Mouse (Mus musculus): Measurements from ENCODE around the gene Dbnl. TPM values are rescaled to one million over a fixed set of nuclear protein-coding genes. Genes with fewer than 3 reads are reported as not detected.

Dbnl gene
- polyA plus RNA-seq, 1 experiment from 2014 or later = 148 TPM

DNA sequence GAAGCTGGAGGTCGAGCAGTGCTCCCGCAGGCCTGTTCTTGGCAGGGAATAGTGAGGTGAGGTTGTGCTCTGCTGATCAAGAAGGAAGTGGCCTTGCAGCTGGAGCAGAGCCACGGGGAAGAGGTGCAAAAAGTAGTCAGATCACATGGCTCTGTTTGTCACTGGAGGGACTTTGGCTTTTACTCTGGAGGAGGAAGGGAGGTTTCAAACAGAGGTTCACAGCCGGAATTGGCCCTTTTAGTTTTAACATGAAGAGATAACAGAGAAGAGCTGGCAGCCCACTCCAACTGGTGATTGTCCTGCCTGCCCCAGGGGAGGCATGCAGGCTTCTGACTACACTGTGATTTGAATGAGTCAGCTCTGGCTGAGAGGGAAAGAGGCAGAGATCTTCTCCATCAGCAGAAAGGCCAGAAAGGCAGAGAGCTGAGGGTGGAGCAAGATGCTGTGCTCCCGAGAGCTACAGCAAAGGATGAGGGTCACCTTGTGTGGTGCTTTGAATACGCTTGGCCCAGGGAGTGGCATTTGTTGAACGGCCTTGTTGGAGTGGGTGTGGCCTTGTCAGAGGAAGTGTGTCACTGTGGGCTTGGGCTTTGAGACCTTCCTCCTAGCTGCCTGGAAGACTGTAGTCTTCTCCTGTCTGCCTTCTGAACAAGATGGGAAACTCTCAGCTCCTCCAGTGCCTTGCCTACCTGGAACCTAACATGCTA, 58.5 kb downstream of the Dbnl start:
- WGBS = 77% methylated on average over 7 of the region's 7 CpGs
- Histone ChIP-seq H3K27me3 (no peaks in the 10 kb centered on the region), H3K4me2 (replicated peaks) (no peak overlapping the region), H3K9me3 (no peaks in the 10 kb centered on the region), H3K4me3 (no peak overlapping the region), H3K4me1 (no peaks in the 10 kb centered on the region; the same call in 1 of the 2 replicates), H3K9ac (replicated peaks) (no peak overlapping the region), H3K36me3 (no peaks in the 10 kb centered on the region), H3K27ac (replicated peaks) (no peak overlapping the region)
- no peak for ATAC-seq (ENCODE audit: low FRiP score, low read depth)

DNA sequence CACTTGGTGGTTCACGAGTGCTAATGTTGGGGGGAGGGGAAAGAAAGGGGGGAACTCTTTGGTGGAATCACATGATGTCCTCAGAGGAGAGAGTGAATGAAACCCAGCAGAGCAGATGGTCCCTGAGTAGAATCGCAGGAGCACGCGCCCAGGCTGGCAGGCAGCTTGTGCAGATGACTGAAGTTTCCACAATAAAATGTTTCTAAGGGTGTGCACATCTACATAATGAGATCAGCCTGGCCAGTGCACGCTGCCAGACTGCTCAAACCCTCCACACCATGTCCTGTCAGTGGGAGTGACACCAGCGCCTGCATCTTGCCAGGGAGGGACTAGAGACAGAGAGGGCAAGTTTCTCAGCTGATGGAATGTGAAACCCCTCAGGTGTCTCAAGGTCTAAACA, 60.5 kb downstream of the Dbnl start:
- no peak overlapping the region for H3K27ac ChIP-seq (replicated peaks)
- peak; percentile 30; the same call in 1 of the 2 replicates for ATAC-seq (ENCODE audit: low FRiP score, low read depth)
- H3K9me3 ChIP-seq = no peaks in the 10 kb centered on the region
- 54% methylated on average over 6 of the region's 6 CpGs for WGBS
- H3K4me1 ChIP-seq = no peaks in the 10 kb centered on the region; the same call in 1 of the 2 replicates
- no peaks in the 10 kb centered on the region for H3K27me3 ChIP-seq
- H3K4me2 ChIP-seq (replicated peaks) = no peak overlapping the region
- no peak overlapping the region for H3K4me3 ChIP-seq
- no peaks in the 10 kb centered on the region for H3K36me3 ChIP-seq
- no peak overlapping the region for H3K9ac ChIP-seq (replicated peaks)

DNA sequence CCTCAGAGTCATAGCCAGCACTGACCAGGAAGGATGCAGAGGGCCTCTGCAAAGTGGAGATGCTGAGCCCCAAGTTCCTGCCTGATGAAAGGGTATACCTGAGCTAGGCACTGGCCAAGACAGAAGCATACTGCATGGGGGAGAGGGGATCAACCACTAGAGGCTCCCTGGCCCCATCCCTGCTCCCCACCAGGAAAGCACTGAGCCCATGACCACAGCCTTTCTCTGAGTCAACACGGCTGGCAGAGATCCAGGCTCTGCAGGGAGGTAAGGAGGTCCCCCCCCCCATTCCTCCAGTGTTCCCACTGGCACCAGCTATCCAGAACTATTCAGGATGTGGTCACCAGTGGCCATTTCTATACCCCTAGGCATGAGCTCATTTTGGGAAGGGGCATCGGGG, 61.0 kb downstream of the Dbnl start:
- ATAC-seq (ENCODE audit: low FRiP score, low read depth) = no peak
- no peak overlapping the region for H3K27ac ChIP-seq (replicated peaks)
- WGBS = 75% methylated on average over 2 of the region's 2 CpGs

DNA sequence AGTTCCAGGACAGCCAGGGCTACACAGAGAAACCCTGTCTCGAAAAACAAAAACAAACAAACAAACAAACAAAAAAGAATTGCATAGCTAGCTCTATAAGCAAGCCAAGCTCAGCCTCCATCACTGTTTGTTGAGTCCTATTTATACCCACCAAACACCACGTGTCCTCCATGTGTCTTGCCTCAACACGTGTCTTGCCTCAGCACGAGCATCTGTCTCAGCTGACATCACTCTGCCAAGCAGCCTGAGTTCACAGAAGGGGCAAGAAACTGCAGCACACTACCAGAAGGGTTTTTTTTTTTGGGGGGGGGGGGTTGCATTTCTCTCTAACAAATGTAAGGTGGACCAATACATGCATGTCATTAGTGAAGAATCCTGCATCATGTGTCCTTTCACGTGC, 62.2 kb downstream of the Dbnl start:
- Histone ChIP-seq H3K4me3 (no peak overlapping the region), H3K4me2 (replicated peaks) (no peak overlapping the region), H3K27me3 (no peaks in the 10 kb centered on the region), H3K27ac (replicated peaks) (no peak overlapping the region), H3K9me3 (no peaks in the 10 kb centered on the region), H3K4me1 (no peaks in the 10 kb centered on the region; the same call in 1 of the 2 replicates), H3K9ac (replicated peaks) (no peak overlapping the region), H3K36me3 (no peaks in the 10 kb centered on the region)
- 80% methylated on average over 5 of the region's 5 CpGs for WGBS
- no peak for ATAC-seq (ENCODE audit: low FRiP score, low read depth)

More for the DNA sequence above, 61.0 kb downstream of the Dbnl start:
- no peak overlapping the region for H3K4me3 ChIP-seq
- H3K27me3 ChIP-seq = no peaks in the 10 kb centered on the region
- no peak overlapping the region for H3K9ac ChIP-seq (replicated peaks)
- H3K4me2 ChIP-seq (replicated peaks) = no peak overlapping the region
- H3K36me3 ChIP-seq = no peaks in the 10 kb centered on the region
- H3K9me3 ChIP-seq = no peaks in the 10 kb centered on the region
- no peaks in the 10 kb centered on the region; the same call in 1 of the 2 replicates for H3K4me1 ChIP-seq

Other genes with a start within 250 kb of the Dbnl start
- 25.8 and 29.6 TPM in 2 replicates for gene Ccdc117, start 246.3 kb upstream of the Dbnl start, polyA plus RNA-seq (2016; fragmentation: Nextera tagmentation; extraction: Ambion mirVana)
- gene Ankrd36, start 218.8 kb upstream of the Dbnl start, polyA plus RNA-seq (2016; fragmentation: Nextera tagmentation; extraction: Ambion mirVana) = 0.20 TPM in 1 of 2 replicates, not detected in the other
- gene Mrps24, start 72.8 kb upstream of the Dbnl start, polyA plus RNA-seq (2016; fragmentation: Nextera tagmentation; extraction: Ambion mirVana) = 154 and 158 TPM in 2 replicates
- gene Urgcp, start 26.1 kb upstream of the Dbnl start, polyA plus RNA-seq (2016; fragmentation: Nextera tagmentation; extraction: Ambion mirVana) = 25.1 and 25.8 TPM in 2 replicates
- 3.2 and 5.5 TPM in 2 replicates for gene Pgam2, start 15.2 kb downstream of the Dbnl start, polyA plus RNA-seq (2016; fragmentation: Nextera tagmentation; extraction: Ambion mirVana)
- gene Polm, start 49.5 kb downstream of the Dbnl start, polyA plus RNA-seq (2016; fragmentation: Nextera tagmentation; extraction: Ambion mirVana) = 9.1 and 9.3 TPM in 2 replicates
- gene Aebp1, start 73.5 kb downstream of the Dbnl start, polyA plus RNA-seq (2016; fragmentation: Nextera tagmentation; extraction: Ambion mirVana) = 33.1 and 51.5 TPM in 2 replicates
- gene Pold2, start 89.8 kb downstream of the Dbnl start, polyA plus RNA-seq (2016; fragmentation: Nextera tagmentation; extraction: Ambion mirVana) = 90.8 and 91.9 TPM in 2 replicates
- 1.2 and 1.4 TPM in 2 replicates for gene Myl7, start 110.3 kb downstream of the Dbnl start, polyA plus RNA-seq (2016; fragmentation: Nextera tagmentation; extraction: Ambion mirVana)
- gene Gck, start 161.6 kb downstream of the Dbnl start, polyA plus RNA-seq (2016; fragmentation: Nextera tagmentation; extraction: Ambion mirVana) = 2.6 and 3.0 TPM in 2 replicates
- 57.9 and 59.1 TPM in 2 replicates for gene Ykt6, start 167.2 kb downstream of the Dbnl start, polyA plus RNA-seq (2016; fragmentation: Nextera tagmentation; extraction: Ambion mirVana)